Mouse (Mus musculus) embryonic facial prominence, embryonic 11.5 days (tissue): ENCODE measurements at regions not wholly inside any gene's neighbourhood (a gene's known extent, or its start where the extent isn't known, plus 50 kb on each side); places are given as distances from the start of the nearest gene placed in this dataset.
A peak's percentile ranks its signal among the peaks of the same experiment; 100 is the strongest.

Experiments used
- ATAC-seq: fragments of 200-750 bp; cut with Nextera tagmentation; replicated peaks from 2 replicates; pipeline ENCODE4 v1.8.0; 2017; ENCODE audit warnings: low read depth; ENCODE audit not compliant: insufficient number of reproducible peaks, low FRiP score, low TSS enrichment
- DNase-seq: peaks from one replicate; pipeline ENCODE4 v3.0.0-alpha.2; 2015; ENCODE audit warnings: low spot score
- H3K27ac ChIP-seq: fragments of 300-500 bp; sonication (generic); replicated peaks from 2 replicates; pipeline ENCODE4 v1.5.1; 2014; ENCODE audit warnings: mild to moderate bottlenecking, low read depth, low read length, control low read depth
- H3K27me3 ChIP-seq: fragments of 300-500 bp; sonication (generic); 2 replicates; pipeline ENCODE4 v1.6.1; 2014; ENCODE audit warnings: mild to moderate bottlenecking, low read length, moderate library complexity, mixed read lengths; ENCODE audit not compliant: control insufficient read depth, insufficient read depth
- H3K36me3 ChIP-seq: fragments of 300-500 bp; sonication (generic); replicated peaks from 2 replicates; pipeline ENCODE4 v1.6.1; 2014; ENCODE audit warnings: low read depth, mild to moderate bottlenecking, low read length, moderate library complexity, mixed read lengths; ENCODE audit not compliant: control insufficient read depth, insufficient read depth
- H3K4me1 ChIP-seq: fragments of 300-500 bp; sonication (generic); 2 replicates; pipeline ENCODE4 v1.6.1; 2014; ENCODE audit warnings: low read length, mixed read lengths; ENCODE audit not compliant: control insufficient read depth, insufficient read depth
- H3K4me2 ChIP-seq: fragments of 300-500 bp; sonication (generic); 2 replicates; pipeline ENCODE4 v1.6.1; 2014; ENCODE audit warnings: low read depth, mild to moderate bottlenecking, control low read depth, low read length, moderate library complexity
- H3K4me3 ChIP-seq: fragments of 300-500 bp; sonication (generic); 2 replicates; pipeline ENCODE4 v1.5.1; 2014; ENCODE audit warnings: low read depth, low read length, control low read depth
- H3K9ac ChIP-seq: fragments of 300-500 bp; sonication (generic); replicated peaks from 2 replicates; pipeline ENCODE4 v1.6.1; 2014; ENCODE audit warnings: mild to moderate bottlenecking, control low read depth, low read length
- H3K9me3 ChIP-seq: fragments of 300-500 bp; sonication (generic); replicated peaks from 2 replicates; pipeline ENCODE4 v1.6.1; 2016; ENCODE audit warnings: mild to moderate bottlenecking, low read length, inconsistent platforms, mixed read lengths; ENCODE audit not compliant: control insufficient read depth
- WGBS: fragments of 180-500 bp; shearing (Covaris S2); extraction: QIAGEN DNeasy Blood & Tissue Kit; methylation state at CpG from one replicate; pipeline ENCODE4 v1.1.7; 2014; 5-methylcytosine and 5-hydroxymethylcytosine counted together

- ATAC-seq (no peak), DNase-seq (no peak)
- no peaks in the 10 kb centered on the region for H3K36me3 ChIP-seq
- no peaks in the 10 kb centered on the region for H3K4me1 ChIP-seq
- H3K9ac ChIP-seq, result no peak overlapping the region
- no peak overlapping the region for H3K27ac ChIP-seq
- 52% methylated on average over 1 of the region's 1 CpGs for WGBS
- no peak overlapping the region for H3K4me2 ChIP-seq
- no peaks in the 10 kb centered on the region for H3K9me3 ChIP-seq
- H3K27me3 ChIP-seq, result no peaks in the 10 kb centered on the region
- no peak overlapping the region for H3K4me3 ChIP-seq
These were observed 171.4 kb upstream of the B430305J03Rik start for GRCm38 (mm10) chr3:61537113-61537512.

- H3K36me3 ChIP-seq, result no peaks in the 10 kb centered on the region
These were observed 170.0 kb upstream of the B430305J03Rik start for GRCm38 (mm10) chr3:61535751-61536150.

GRCm38 (mm10) chr3:61503178-61503577 is 137.4 kb upstream of the B430305J03Rik start:
- Histone ChIP-seq H3K27ac (no peak overlapping the region), H3K36me3 (no peaks in the 10 kb centered on the region), H3K4me1 (no peaks in the 10 kb centered on the region), H3K9ac (no peak overlapping the region), H3K27me3 (no peaks in the 10 kb centered on the region), H3K4me3 (no peak overlapping the region), H3K9me3 (no peaks in the 10 kb centered on the region), H3K4me2 (no peak overlapping the region)
- ATAC-seq (no peak), DNase-seq (no peak)

More at GRCm38 (mm10) chr3:61535751-61536150, 170.0 kb upstream of the B430305J03Rik start:
- Histone ChIP-seq H3K9me3 (no peaks in the 10 kb centered on the region), H3K4me1 (no peaks in the 10 kb centered on the region), H3K9ac (no peak overlapping the region), H3K27ac (no peak overlapping the region), H3K4me3 (no peak overlapping the region), H3K4me2 (no peak overlapping the region), H3K27me3 (no peaks in the 10 kb centered on the region)
- ATAC-seq (no peak), DNase-seq (no peak)
- 71% methylated on average over 2 of the region's 2 CpGs for WGBS

- no peaks in the 10 kb centered on the region for H3K9me3 ChIP-seq
These were observed 129.1 kb upstream of the B430305J03Rik start for GRCm38 (mm10) chr3:61494835-61495234.

GRCm38 (mm10) chr3:61486808-61487389 is 121.1 kb upstream of the B430305J03Rik start:
- Histone ChIP-seq H3K4me2 (no peak overlapping the region), H3K9me3 (no peaks in the 10 kb centered on the region), H3K36me3 (no peaks in the 10 kb centered on the region), H3K27me3 (no peaks in the 10 kb centered on the region), H3K9ac (no peak overlapping the region), H3K4me3 (no peak overlapping the region), H3K4me1 (no peaks in the 10 kb centered on the region), H3K27ac (no peak overlapping the region)
- no peak for DNase-seq
- ATAC-seq, result no peak
- 79% methylated on average over 5 of the region's 5 CpGs for WGBS

More at GRCm38 (mm10) chr3:61494835-61495234, 129.1 kb upstream of the B430305J03Rik start:
- no peaks in the 10 kb centered on the region for H3K4me1 ChIP-seq
- no peaks in the 10 kb centered on the region for H3K36me3 ChIP-seq
- no peak overlapping the region for H3K4me2 ChIP-seq
- H3K9ac ChIP-seq, result no peak overlapping the region
- no peaks in the 10 kb centered on the region for H3K27me3 ChIP-seq
- H3K4me3 ChIP-seq, result no peak overlapping the region
- WGBS, result 99% methylated on average over 2 of the region's 2 CpGs
- ATAC-seq (no peak), DNase-seq (no peak)
- no peak overlapping the region for H3K27ac ChIP-seq

GRCm38 (mm10) chr3:61478861-61479584 is 113.3 kb upstream of the B430305J03Rik start:
- H3K4me1 ChIP-seq, result no peaks in the 10 kb centered on the region
- H3K36me3 ChIP-seq, result no peaks in the 10 kb centered on the region
- ATAC-seq (no peak), DNase-seq (no peak)
- H3K27me3 ChIP-seq, result no peaks in the 10 kb centered on the region
- no peak overlapping the region for H3K9ac ChIP-seq
- no peaks in the 10 kb centered on the region for H3K9me3 ChIP-seq
- no peak overlapping the region for H3K4me3 ChIP-seq
- no peak overlapping the region for H3K27ac ChIP-seq
- 69% methylated on average over 3 of the region's 3 CpGs for WGBS
- no peak overlapping the region for H3K4me2 ChIP-seq

- Histone ChIP-seq H3K4me3 (no peak overlapping the region), H3K9me3 (no peaks in the 10 kb centered on the region), H3K27ac (no peak overlapping the region), H3K36me3 (no peaks in the 10 kb centered on the region), H3K27me3 (no peaks in the 10 kb centered on the region), H3K4me2 (no peak overlapping the region), H3K9ac (no peak overlapping the region), H3K4me1 (no peaks in the 10 kb centered on the region)
- no peak for DNase-seq
- ATAC-seq, result no peak
- WGBS, result 64% methylated on average over 2 of the region's 2 CpGs
These were observed 109.3 kb upstream of the B430305J03Rik start for GRCm38 (mm10) chr3:61475018-61475417.

- H3K27me3 ChIP-seq, result no peaks in the 10 kb centered on the region
- ATAC-seq (no peak), DNase-seq (peak; percentile 58)
- H3K4me3 ChIP-seq, result no peak overlapping the region
- no peak overlapping the region for H3K4me2 ChIP-seq
- no peaks in the 10 kb centered on the region for H3K9me3 ChIP-seq
- H3K9ac ChIP-seq, result no peak overlapping the region
- WGBS, result 34% methylated on average over 3 of the region's 3 CpGs
- H3K27ac ChIP-seq, result no peak overlapping the region
- no peaks in the 10 kb centered on the region for H3K36me3 ChIP-seq
- H3K4me1 ChIP-seq, result no peaks in the 10 kb centered on the region
These were observed 101.4 kb upstream of the B430305J03Rik start for GRCm38 (mm10) chr3:61467158-61467557.
